Mouse (Mus musculus) limb, embryonic 14.5 days (tissue): ENCODE measurements at regions not wholly inside any gene's neighbourhood (a gene's known extent, or its start where the extent isn't known, plus 50 kb on each side); places are given as distances from the start of the nearest gene placed in this dataset.

Experiments
- ATAC-seq: fragments of 200-750 bp; cut with Nextera tagmentation; 2 replicates; pipeline ENCODE4 v1.8.0; 2017; ENCODE audit warnings: low read depth, moderate number of reproducible peaks, moderate TSS enrichment; ENCODE audit not compliant: low FRiP score
- DNase-seq: peaks from one replicate; pipeline ENCODE4 v3.0.0-alpha.2; 2015; ENCODE audit warnings: low spot score
- H3K27ac ChIP-seq: fragments of 300-500 bp; sonication (generic); replicated peaks from 2 replicates; pipeline ENCODE4 v1.5.1; 2014; ENCODE audit warnings: low read depth, mild to moderate bottlenecking, low read length, moderate library complexity, mixed read lengths
- H3K27me3 ChIP-seq: fragments of 300-500 bp; sonication (generic); 2 replicates; pipeline ENCODE4 v1.6.1; 2014; ENCODE audit warnings: low read length, mixed read lengths; ENCODE audit not compliant: control insufficient read depth, insufficient read depth
- H3K36me3 ChIP-seq: fragments of 300-500 bp; sonication (generic); 2 replicates; pipeline ENCODE4 v1.6.1; 2014; ENCODE audit warnings: mild to moderate bottlenecking, low read length, moderate library complexity, mixed read lengths; ENCODE audit not compliant: control insufficient read depth, insufficient read depth
- H3K4me1 ChIP-seq: fragments of 300-500 bp; sonication (generic); 2 replicates; pipeline ENCODE4 v1.6.1; 2014; ENCODE audit warnings: antibody characterized with exemption, low read length, mixed read lengths; ENCODE audit not compliant: control insufficient read depth, insufficient read depth
- H3K4me2 ChIP-seq: fragments of 300-500 bp; sonication (generic); replicated peaks from 2 replicates; pipeline ENCODE4 v1.6.1; 2014; ENCODE audit warnings: low read depth, mild to moderate bottlenecking, low read length, moderate library complexity; ENCODE audit not compliant: severe bottlenecking
- H3K4me3 ChIP-seq: fragments of 300-500 bp; sonication (generic); replicated peaks from 2 replicates; pipeline ENCODE4 v1.5.1; 2014; ENCODE audit warnings: low read length
- H3K9ac ChIP-seq: fragments of 300-500 bp; sonication (generic); 2 replicates; pipeline ENCODE4 v1.6.1; 2014; ENCODE audit warnings: mild to moderate bottlenecking, low read depth, low read length, moderate library complexity; ENCODE audit not compliant: severe bottlenecking
- H3K9me3 ChIP-seq: fragments of 300-500 bp; sonication (generic); 2 replicates; pipeline ENCODE4 v1.6.1; 2016; ENCODE audit warnings: low read length; ENCODE audit not compliant: control insufficient read depth
- POLR2A ChIP-seq: fragments of 200-500 bp; IDR thresholded peaks from 2 replicates; pipeline ENCODE4 v1.8.0; 2012; ENCODE audit warnings: inconsistent platforms, mild to moderate bottlenecking, moderate library complexity, borderline replicate concordance; ENCODE audit not compliant: insufficient read depth, insufficient read length; ENCODE audit errors: extremely low read depth
- WGBS: fragments of 180-500 bp; shearing (Covaris S2); extraction: QIAGEN DNeasy Blood & Tissue Kit; methylation state at CpG from one replicate; pipeline ENCODE4 v1.1.7; 2014; 5-methylcytosine and 5-hydroxymethylcytosine counted together

GRCm38 (mm10) chr13:39774111-39774510, 587.1 kb downstream of the Ofcc1 start:
- no peak for DNase-seq
- H3K27ac ChIP-seq, result no peak overlapping the region
- H3K4me2 ChIP-seq, result no peak overlapping the region
- no peak overlapping the region for H3K4me3 ChIP-seq
- no peaks in the 10 kb centered on the region for H3K4me1 ChIP-seq
- H3K9me3 ChIP-seq, result no peaks in the 10 kb centered on the region
- no peak for TF ChIP-seq POLR2A
- H3K36me3 ChIP-seq, result no peaks in the 10 kb centered on the region
- no peaks in the 10 kb centered on the region for H3K27me3 ChIP-seq
- H3K9ac ChIP-seq, result no peak overlapping the region
- 74% methylated on average over 8 of the region's 8 CpGs for WGBS
- ATAC-seq, result no peak

- TF ChIP-seq POLR2A, result no peak
- Histone ChIP-seq H3K4me1 (no peaks in the 10 kb centered on the region), H3K27me3 (no peaks in the 10 kb centered on the region), H3K4me2 (no peak overlapping the region), H3K36me3 (no peaks in the 10 kb centered on the region), H3K9me3 (no peaks in the 10 kb centered on the region), H3K9ac (no peak overlapping the region), H3K4me3 (no peak overlapping the region), H3K27ac (no peak overlapping the region)
- WGBS, result 55% methylated on average over 4 of the region's 4 CpGs
- no peak for ATAC-seq
- DNase-seq, result no peak
Observed at GRCm38 (mm10) chr13:39769228-39769627, 592.0 kb downstream of the Ofcc1 start.

GRCm38 (mm10) chr13:39766897-39767296, 594.4 kb downstream of the Ofcc1 start:
- 76% methylated on average over 1 of the region's 1 CpGs for WGBS
- DNase-seq (no peak), ATAC-seq (no peak)
- H3K27me3 ChIP-seq, result no peaks in the 10 kb centered on the region
- H3K9me3 ChIP-seq, result no peaks in the 10 kb centered on the region
- no peak overlapping the region for H3K4me2 ChIP-seq
- no peaks in the 10 kb centered on the region for H3K4me1 ChIP-seq
- no peak for TF ChIP-seq POLR2A
- H3K4me3 ChIP-seq, result no peak overlapping the region
- no peak overlapping the region for H3K27ac ChIP-seq
- no peak overlapping the region for H3K9ac ChIP-seq
- no peaks in the 10 kb centered on the region for H3K36me3 ChIP-seq
